ENCODE assay signal across 20 mouse cellular contexts in the genomic region with DNA sequence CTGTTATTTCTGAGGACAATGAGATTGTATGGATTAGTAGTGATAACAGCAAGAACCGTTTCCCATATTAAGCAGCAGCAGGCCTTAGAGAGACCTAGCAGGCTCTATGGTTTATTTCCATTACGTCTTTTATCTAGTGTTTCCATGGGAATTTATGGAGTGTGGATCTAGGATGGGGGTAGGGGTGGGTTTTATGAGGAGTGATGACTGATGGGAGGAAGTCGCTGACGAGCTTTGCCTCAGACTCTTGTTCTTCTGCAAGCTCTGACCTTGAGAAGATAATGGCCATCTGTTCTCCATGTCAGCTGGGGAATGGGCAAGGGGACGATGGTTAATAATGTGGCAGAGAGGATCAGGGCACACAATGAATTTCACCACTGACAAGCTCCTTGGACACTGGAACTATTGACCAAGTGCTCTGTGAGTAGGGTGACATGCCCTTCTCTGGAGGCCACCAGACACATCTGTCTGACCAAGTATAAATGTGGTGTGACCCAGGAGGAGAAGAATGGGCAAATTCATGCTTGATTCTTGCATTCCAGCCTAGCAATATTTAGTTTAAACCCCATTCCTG.
DNase-seq lines count a peak whose midpoint lies in the region; ATAC-seq and TF ChIP-seq lines count a peak whose summit lies in the region.
"Had no signal": no experiment of that assay in that cellular context is flagged by ENCODE, and none has a peak within 500 bp of the region (broad histone marks: within the 10 kb centered on the region; RNA-seq: fewer than 3 reads in every experiment).

No protein-coding gene starts in this region.

- no peak for TF ChIP-seq POLR2A in lung, adult 2 months (IDR thresholded peaks at IDR 0.05; ENCODE audit: borderline replicate concordance, extremely low read depth, low read depth, low read length)

- DNase-seq in heart, embryonic 10.5 days (ENCODE audit: low spot score), result no peak
- DNase-seq in heart, adult 18-20 months, result no peak
- peak; percentile 85 for DNase-seq in lung, embryonic 14.5 days
- no peak for DNase-seq in lung, adult 2 months
- peak; percentile 21 for DNase-seq in lung, postnatal 10 days
- no peak for DNase-seq in lung, postnatal 36 days
- peak; percentile 43 for DNase-seq in mesoderm, embryonic 11.5 days (ENCODE audit: low read depth, low spot score)
- DNase-seq: adrenal gland, postnatal 10 days; cerebellum, adult 11 months; cerebellum, adult 8-10 months; cerebellum, postnatal 14 days; embryo, embryonic 11 days; gastrocnemius, postnatal 10 days; heart, postnatal 10 days had no signal

- H3K9me3 ChIP-seq in heart, embryonic 10.5 days, result no peaks in the 10 kb centered on the region
- H3K9me3 ChIP-seq in lung, embryonic 14.5 days (ENCODE audit: low read depth, low read length), result no peaks in the 10 kb centered on the region
- H3K9me3 ChIP-seq: embryonic facial prominence, embryonic 15.5 days; forebrain, embryonic 10.5 days; forebrain, embryonic 15.5 days; hindbrain, embryonic 10.5 days had no signal

- H3K4me3 ChIP-seq in heart, embryonic 10.5 days, result no peak overlapping the region
- no peak overlapping the region for H3K4me3 ChIP-seq in lung, embryonic 14.5 days (ENCODE audit: low read depth, low read length)
- no peak overlapping the region for H3K4me3 ChIP-seq in lung, adult 2 months (replicated peaks; ENCODE audit: extremely low read depth, low read depth, low read length)
- H3K4me3 ChIP-seq: embryonic facial prominence, embryonic 15.5 days; erythroblast, embryonic 14.5 days; forebrain, embryonic 10.5 days; forebrain, embryonic 15.5 days; hindbrain, embryonic 10.5 days had no signal

- WGBS in heart, embryonic 10.5 days, result 24% methylated on average over 5 of the region's 5 CpGs
- 19% methylated on average over 5 of the region's 5 CpGs for WGBS in lung, embryonic 14.5 days
- 45% methylated on average over 5 of the region's 5 CpGs for WGBS in lung, adult 2 months

- no peak for TF ChIP-seq CTCF in lung, embryonic 14.5 days (IDR thresholded peaks at IDR 0.05; ENCODE audit: low read depth)
- no peak for TF ChIP-seq CTCF in lung, adult 2 months (IDR thresholded peaks at IDR 0.05; ENCODE audit: insufficient read depth, low read length)

- peak overlapping the region; percentile 29; the same call in 1 of the 2 replicates for H3K27ac ChIP-seq in heart, embryonic 10.5 days
- no peak overlapping the region for H3K27ac ChIP-seq in lung, embryonic 14.5 days (ENCODE audit: low read depth)
- H3K27ac ChIP-seq: embryonic facial prominence, embryonic 15.5 days; forebrain, embryonic 10.5 days; forebrain, embryonic 15.5 days; hindbrain, embryonic 10.5 days; hindbrain, embryonic 14.5 days had no signal

- peak; percentile 91 for ATAC-seq in lung, embryonic 14.5 days (ENCODE audit: insufficient read depth)
- ATAC-seq: forebrain, embryonic 15.5 days had no signal

- H3K36me3 ChIP-seq in heart, embryonic 10.5 days, result no peaks in the 10 kb centered on the region
- no peaks in the 10 kb centered on the region for H3K36me3 ChIP-seq in lung, embryonic 14.5 days (ENCODE audit: insufficient read depth)
- H3K36me3 ChIP-seq: embryonic facial prominence, embryonic 15.5 days; forebrain, embryonic 10.5 days; forebrain, embryonic 15.5 days; hindbrain, embryonic 10.5 days had no signal

- H3K27me3 ChIP-seq in heart, embryonic 10.5 days (ENCODE audit: insufficient read depth, poor library complexity, severe bottlenecking), result no peaks in the 10 kb centered on the region
- no peaks in the 10 kb centered on the region for H3K27me3 ChIP-seq in lung, embryonic 14.5 days (ENCODE audit: insufficient read depth, low read length)
- H3K27me3 ChIP-seq: embryonic facial prominence, embryonic 15.5 days; forebrain, embryonic 15.5 days had no signal

- H3K9ac ChIP-seq in lung, embryonic 14.5 days, result no peak overlapping the region
- H3K9ac ChIP-seq: embryonic facial prominence, embryonic 15.5 days; forebrain, embryonic 15.5 days; hindbrain, embryonic 14.5 days had no signal

- H3K4me1 ChIP-seq in heart, embryonic 10.5 days, result peaks cover 29% of the 10 kb centered on the region
- H3K4me1 ChIP-seq in lung, embryonic 14.5 days (ENCODE audit: insufficient read depth), result no peaks in the 10 kb centered on the region
- no peaks in the 10 kb centered on the region for H3K4me1 ChIP-seq in lung, adult 2 months (ENCODE audit: control insufficient read depth, insufficient read depth, low read length)
- H3K4me1 ChIP-seq: embryonic facial prominence, embryonic 15.5 days; forebrain, embryonic 15.5 days had no signal

- no peak overlapping the region for H3K4me2 ChIP-seq in lung, embryonic 14.5 days
- H3K4me2 ChIP-seq: embryonic facial prominence, embryonic 15.5 days; forebrain, embryonic 15.5 days; hindbrain, embryonic 14.5 days had no signal

Comparison
In these comparisons a context has a peak if more than half of its experiments do, and no peak if none do; other contexts are left out.
1. DNase-seq: peak in lung, embryonic 14.5 days (single experiment), lung, postnatal 10 days (single experiment) and mesoderm, embryonic 11.5 days (single experiment); none in heart, embryonic 10.5 days (single experiment), heart, adult 18-20 months (0 of 2), lung, adult 2 months (single experiment) and lung, postnatal 36 days (single experiment).